Mouse (Mus musculus) adipocyte (in vitro differentiated cells): ENCODE measurements around the gene Paxx.

Experiments
- DNase-seq: peaks from one replicate; pipeline ENCODE4 v3.0.0-alpha.2; 2016; ENCODE audit warnings: low spot score

The Paxx gene

DNA sequence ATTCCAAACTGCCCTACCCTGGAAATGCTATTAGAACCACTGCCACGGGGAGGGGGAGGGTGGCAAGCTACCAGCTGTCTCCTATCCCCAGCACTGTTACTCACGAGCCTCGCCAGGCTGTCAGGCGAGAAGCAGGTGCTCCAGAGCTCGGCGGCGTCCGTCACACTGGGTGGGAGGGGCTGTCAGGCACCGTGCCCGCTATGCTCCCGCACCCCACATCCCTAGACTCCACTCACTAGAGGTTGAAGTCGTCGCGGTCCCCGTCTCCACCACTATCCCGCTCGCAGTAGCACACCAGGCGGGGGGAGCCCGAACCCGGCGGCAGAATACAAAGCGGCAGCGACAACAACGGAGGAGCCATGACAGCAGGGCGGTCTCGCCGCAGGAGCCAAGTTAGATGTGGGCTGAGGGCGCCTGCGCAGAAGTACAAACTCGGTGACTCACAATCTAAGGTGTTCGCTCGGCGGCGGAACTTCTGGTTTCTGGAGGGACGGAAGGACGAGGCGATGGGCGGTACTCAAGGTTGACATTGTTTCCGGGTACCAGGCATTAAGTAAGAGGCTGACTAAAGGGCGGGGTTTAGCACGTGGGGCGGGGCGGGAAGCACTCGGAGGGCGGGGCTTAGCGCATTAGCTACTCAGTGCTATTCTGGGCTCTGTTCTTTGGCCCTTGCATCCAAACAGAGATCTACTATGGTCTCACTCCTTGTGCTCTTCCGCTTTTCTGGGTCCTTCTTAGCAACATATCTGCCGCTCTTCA is at the start of gene Paxx:
Paxx (minus strand) TSS at position 544 of the 759 bp plus-strand sequence.
- DNase-seq, result peak; percentile 96

DNA sequence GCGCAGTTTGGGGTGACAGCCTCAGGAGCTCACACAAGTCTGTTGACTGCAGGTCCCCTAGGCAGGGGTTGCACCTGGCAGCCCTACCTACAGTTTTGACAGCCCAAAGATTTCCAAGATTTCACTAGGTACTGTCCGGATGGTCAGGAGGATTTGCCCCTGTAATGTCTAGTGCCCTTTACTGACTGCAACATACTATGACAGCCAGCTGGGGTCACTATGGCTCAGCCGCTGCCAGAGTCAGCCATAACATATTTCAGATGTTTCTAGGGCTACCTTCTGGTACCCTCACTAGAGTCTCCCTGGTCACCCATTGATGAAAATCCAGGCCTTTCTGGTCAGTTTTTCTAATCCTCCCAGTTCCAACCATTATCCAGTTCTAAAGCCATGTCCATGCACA is 49.0 kb upstream of the Paxx start:
- peak; percentile 35 for DNase-seq

DNA sequence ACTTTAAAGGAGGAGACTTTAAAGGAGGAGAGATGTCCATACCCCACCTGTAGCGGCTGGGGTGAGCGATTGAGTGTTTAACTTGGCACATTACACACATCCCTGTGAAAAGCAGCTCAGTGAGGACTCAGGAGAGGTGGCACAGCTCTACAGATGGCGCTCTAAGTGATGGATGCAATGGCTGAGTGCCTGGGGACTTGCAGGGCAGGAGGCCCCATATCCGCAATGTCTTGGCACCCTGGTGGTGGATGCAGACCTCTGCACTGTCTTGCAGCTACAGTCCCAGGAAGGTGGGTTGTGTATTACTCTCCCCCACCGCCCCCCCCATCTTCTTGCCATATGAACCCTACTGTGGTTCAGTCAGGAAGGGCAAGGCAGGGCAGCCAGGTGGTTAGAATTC is 46.1 kb upstream of the Paxx start:
- no peak for DNase-seq

DNA sequence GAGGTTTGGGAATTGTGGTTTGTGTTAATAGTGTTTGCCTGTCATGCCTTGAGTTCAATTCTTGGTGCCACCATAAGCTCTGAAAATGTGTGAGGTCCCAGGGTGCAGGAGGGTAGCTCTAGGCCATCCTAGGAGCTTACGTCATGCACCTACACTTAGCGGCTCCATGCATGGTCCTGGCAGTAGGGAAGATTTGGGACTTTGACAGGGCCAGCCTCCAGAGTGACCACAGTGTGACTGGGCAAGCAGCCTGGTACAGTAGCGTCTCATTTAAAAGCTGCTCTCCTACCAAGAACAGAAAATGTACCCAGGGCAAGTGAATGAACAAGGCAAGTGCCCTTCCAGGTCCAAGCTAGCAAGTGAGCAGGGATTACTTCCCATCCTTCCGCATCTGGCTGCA is 45.0 kb upstream of the Paxx start:
- DNase-seq, result no peak

DNA sequence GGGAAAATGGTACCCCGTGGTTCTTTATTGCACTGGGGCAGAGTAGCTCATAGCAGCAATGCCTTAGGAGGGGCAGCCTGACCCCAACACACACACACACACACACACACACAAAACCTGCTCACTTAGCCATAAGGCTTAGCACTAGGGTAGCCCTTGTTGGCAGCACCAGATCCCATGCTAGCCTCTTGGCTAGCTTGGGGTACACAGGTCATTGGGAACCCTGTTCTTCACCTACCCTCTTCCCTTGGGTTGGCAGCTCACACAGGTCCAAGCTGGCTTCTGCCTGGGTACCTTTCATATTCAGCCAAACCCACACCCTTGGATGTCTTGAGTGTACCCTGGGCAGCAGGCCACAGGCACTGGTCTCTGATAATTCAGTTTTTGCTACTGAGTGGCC is 44.1 kb upstream of the Paxx start:
- no peak for DNase-seq

DNA sequence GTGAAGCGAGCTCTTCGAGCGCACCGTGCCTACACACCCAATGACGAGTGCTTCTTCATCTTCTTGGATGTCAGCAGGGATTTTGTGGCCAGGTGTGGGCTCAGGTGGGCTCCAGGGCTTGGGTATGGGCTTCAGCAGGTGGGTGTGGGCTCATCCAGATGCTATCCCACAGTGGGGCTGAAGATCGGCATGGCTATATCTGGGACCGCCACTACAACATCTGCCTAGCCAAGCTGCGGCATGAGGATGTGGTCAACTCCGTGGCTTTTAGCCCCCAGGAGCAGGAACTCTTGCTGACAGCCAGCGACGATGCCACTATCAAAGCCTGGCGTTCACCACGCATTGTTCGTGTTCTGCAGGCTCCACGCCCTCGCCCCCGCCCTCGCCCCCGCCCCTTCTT is 43.6 kb upstream of the Paxx start:
- no peak for DNase-seq

DNA sequence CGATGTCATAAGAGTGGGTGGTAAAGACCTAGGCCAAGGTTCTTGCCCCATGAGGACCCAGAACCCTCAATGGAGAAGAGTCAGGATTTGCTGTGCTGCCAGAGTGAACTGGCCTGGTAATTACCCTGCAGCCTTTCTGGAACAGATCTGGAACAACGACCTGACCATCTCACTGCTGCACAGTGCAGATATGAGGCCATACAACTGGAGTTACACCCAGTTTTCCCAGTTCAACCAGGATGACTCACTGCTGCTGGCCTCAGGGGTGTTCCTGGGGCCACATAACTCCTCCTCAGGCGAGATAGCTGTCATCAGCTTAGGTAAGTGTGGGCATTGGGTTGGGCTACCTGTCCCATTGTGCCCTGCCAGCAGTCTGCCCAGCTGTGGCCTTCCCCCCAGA is 41.8 kb upstream of the Paxx start:
- no peak for DNase-seq

DNA sequence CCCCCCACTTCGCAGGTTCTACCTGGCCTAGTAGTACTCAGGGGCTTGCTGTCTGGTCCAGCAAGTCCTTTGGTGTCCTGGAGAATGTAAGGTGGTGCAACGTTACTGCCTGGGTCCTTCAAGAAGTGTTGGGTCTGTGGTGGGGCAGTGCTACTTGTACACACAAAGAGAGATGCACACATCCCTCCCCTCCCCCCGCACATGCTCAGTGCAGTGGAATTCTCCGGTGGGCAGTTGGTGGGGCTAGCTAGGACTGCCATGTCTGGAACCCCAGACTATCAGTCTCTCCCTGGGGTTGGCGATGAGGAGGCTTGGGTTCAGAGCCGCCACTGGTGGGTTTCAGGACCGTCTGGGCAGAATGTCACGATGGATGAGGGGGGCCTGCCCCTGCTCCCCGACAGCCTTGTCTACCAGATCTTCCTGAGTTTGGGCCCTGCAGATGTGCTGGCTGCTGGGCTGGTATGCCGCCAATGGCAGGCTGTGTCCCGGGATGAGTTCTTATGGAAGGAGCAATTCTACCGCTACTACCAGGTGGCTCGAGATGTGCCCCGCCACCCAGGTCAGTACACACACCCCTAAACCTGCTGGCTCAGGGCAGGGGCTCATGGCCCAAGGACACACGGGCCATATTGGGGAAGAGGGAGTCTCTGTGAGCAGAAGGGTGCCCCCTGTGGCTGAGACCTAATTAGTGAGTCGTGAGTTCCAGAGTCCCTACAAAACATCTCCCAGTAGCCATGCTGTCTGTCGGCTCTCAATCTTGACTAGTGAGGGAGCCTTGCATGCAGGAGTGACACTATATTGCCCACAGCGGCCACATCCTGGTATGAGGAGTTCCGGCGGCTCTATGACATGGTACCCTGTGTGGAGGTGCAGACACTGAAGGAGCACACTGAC is 40.9 kb upstream of the Paxx start, which contains the start of gene C8g:
C8g (minus strand) TSS at position 127 of the 894 bp plus-strand sequence.
- no peak for DNase-seq

DNA sequence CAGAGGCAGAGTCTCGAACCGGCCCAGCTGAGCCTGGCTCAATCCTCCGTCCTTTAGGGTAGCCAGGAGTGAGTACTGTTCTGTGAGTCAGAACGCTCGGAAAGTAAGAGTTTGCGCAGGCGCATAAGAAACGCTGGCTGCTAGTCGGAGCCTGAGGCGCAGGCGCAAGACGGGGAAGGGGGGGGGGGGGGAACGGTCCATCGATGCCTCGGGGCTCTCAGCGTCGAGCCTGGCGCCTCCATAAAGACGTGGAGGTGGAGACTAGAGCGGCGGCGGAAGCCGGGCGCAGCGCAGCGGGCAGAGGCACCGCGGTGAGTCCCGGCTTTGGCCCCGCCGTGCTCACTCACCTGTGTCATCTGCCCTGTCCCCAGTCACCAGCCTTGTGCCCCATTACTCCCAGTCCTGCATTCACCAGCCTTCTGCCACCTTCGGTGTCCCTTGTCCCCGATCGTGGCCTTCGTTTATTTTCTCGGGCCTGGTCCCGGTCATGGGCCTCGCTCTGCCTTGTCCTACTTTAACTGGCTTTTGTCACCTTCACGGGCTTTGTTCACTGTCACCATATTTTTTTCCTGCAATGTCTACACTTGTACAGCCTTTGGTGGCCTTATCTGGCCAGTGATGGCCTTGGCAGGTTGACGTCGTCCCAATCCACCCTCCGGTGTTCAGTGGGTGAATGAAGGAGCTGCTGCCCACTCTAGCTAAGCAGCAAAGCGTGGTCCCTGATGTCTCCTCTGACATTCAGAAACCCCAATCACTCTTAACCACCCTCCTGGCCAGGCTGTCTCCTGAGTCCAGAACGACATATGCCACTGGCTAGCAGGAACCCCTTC is 39.9 kb upstream of the Paxx start, which contains the start of gene Fbxw5:
Fbxw5 (plus strand) TSS at position 175 of the 830 bp plus-strand sequence.
- DNase-seq, result peak; percentile 94

DNA sequence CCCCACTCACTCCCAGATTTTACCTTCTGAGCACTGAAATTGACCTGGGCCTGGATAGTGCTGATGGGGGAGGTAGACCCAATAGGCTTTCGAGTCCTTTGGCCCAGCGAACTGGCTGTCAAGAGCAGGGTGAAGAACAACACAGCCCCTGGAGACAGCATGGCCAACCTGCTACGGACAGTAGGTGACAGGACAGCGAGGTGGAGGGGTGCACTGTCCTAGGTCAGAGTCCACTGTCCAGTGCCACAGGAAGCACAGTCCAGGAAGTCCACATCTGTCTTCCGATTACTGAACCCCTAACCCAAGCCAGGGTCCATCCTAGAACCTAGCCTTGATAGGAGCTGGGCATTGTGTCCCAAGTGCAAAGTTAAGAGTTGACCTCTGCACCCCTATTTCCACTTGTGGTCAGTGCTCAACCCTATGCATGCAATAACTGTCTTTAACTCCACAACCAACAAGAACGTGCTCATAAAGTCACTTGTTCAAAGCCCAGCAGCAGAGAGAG is 39.2 kb upstream of the Paxx start:
- no peak for DNase-seq

DNA sequence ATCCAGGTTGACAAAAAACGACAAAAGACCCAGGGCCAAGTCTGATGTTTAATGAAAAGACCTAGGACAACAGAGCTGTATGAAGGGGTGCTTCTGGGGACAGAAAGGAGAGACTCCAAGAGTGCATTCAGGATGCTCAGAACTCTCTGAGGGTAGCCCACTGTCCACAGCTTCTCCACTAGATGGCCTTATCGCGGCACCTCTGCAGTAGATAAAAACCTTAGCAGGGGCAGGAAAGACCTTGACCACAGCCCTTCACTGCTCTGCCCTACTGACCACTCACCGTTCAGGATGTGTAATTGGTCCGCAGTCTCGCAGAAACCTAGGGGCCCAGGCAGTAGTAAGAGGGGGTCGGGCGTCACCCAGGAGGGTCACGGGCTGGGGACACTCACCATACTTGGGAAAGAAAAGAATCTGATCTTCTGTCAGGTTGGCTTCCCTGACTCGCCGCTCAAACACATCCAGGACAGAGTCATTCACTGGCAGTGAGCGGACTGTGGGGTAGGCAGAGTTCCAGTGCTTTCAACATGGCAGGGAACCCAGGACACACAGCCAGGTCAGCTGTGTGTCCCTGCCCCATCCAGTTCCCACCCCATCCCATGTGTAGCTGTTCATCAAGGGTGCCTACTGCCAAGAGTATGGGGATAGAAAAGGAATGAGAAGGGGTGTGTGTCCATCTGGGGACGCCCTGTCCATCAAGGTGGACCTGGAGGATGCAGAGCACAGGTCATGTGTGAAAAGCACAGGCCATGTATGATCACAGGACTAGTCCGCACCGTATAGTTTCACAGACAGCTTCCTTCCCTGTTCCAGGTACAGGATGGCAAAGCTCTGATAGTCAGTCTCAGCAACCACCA is 38.0 kb upstream of the Paxx start:
- no peak for DNase-seq

DNA sequence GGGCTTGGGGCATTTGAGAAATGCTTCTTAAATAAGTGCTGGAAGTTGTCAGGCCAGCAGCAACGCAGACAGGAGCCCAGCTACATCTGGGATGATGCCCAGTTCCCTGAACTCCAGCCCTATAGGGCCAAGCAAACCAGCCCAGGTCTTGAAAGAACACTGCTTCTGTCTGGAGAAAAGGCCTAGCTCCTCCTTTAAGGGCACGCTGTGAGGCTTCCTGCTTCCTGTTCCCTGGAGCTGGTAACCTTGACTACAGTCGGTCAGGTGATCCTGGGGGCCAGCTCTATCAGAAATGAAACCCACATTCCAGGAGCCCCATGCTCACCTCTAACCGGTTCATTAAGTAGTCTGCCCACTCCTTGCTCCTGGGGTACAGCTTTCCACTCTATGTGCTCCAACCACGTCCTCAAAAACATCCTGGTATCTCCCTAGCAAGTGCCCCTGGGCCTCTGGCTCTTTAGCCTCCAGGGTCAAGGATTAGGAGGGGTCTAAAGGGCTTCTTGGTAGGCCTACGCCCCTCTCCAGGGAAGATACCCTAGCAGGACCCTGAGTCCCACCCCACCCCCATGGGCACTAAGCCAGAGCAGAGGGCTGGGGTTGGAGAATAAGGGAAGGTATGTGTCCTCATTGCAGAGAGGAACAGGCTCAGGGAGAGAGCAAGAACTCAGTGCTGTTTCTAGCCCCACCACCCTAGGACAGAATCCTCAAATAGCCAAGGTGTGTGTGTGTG is 37.1 kb upstream of the Paxx start:
- DNase-seq, result peak; percentile 48

DNA sequence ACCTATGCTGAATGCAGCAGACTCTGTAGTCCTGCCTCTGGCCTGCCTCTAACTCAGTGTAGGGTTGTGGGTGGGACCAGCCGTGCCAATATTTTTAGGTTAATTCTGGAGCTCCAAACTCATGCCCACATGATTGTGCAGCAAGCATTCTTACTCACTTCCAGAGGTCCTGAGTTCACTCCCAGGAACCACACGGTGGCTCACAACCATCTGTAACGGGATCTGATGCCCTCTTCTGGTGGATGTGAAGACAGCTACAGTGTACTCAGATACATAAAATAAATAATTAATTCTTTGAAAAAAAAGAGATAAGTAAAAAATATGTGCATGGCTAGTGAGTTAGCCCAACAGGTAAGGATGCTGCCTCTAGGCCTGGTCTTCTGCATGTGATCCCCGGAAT is 35.6 kb upstream of the Paxx start:
- DNase-seq, result peak; percentile 66

DNA sequence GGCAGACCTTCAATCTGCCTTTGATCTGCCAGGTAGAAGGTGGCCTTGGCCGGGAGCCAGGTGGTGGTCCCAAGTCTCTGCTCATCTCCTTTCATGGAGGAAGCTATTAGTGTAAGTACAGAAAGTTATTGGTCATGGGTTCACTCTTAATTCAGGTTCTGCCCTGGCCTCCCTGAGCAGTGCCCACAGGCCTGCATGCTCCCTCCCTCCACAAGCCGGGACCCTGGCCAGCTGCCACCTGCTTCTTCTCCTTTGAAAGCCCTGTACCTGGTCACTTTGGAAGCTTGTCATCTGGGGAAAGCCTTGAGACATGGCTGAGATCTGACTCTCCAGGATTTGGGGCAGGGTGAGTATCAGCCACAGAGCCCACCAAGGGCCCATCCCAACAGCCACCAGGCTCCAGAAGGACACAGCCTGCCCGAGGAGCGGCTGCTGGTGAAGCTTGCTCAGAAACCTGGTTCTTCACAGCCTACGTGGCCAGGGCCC is 32.6 kb upstream of the Paxx start, which contains the start of gene Lcn12:
Lcn12 (minus strand) TSS at position 436 of the 486 bp plus-strand sequence.
- no peak for DNase-seq

DNA sequence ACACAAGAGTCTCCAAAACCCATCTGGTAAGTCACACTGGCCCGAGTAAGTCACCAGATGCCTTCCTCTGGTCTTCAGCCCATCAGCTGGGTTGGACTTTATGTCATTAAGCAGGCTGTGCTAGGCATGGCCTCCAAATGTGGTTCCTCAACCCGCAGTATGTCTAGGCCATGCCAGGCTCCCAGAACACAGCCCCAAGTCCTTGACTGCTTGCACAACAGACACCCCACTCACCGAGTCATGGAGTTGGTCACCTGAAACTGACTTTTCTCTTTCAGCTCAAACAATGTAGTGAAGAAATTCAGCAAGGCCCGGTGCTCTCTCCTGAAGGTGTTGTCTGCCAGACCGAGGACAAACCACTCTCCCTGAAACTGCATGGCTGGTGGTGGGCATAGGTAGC is 32.1 kb upstream of the Paxx start:
- no peak for DNase-seq

DNA sequence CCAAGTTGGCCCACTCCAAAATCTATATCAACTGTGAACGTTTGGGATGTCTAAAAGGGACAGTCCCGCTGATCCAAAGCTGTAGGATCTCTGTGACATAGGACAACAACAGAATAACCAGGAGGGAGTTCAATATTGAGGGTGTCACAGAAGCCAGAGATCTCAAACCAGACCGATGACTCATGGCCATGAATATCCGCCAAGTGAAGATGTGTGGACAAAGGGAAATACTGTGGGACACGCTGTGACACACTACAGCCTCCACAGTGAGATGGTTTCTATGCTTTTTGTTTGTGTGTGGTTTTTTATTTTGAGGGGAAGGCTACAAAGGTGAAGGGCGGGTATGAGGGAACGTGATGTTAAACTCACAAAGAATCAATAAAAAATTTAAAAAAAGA is 27.8 kb upstream of the Paxx start:
- DNase-seq, result peak; percentile 61

DNA sequence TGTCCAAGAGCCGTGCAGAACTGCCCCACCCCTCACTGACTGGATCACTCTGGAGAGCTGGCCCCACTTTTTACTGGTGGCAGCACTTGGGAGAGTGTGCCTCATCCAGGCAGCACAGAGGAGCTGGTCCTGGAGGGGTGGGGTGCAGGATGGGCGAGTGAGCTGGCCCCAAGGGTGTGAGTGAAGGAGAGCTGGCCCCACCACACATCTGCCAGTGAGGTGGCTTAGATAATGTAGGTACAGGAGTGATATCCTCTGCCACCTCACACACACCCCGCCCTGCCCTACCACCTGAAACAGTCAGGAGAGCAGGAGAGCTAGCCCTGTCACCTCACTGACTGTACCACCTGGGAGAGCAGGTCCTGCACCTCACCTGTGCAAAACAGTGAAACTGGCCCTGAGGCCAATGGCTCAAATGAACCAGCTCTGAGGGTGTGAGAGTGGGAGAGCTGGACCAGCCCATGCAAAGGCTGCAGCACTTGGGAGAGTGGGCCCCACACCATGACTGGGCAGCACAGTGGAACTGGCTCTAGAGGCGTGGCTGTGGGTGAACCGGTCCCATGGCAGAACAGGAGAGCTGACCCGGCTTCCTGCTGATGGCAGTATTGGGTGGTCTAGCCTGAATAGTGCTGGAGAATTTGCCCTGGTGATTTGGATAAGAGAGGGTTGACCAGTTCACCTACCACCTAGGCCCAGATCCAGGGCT is 27.2 kb upstream of the Paxx start:
- no peak for DNase-seq

DNA sequence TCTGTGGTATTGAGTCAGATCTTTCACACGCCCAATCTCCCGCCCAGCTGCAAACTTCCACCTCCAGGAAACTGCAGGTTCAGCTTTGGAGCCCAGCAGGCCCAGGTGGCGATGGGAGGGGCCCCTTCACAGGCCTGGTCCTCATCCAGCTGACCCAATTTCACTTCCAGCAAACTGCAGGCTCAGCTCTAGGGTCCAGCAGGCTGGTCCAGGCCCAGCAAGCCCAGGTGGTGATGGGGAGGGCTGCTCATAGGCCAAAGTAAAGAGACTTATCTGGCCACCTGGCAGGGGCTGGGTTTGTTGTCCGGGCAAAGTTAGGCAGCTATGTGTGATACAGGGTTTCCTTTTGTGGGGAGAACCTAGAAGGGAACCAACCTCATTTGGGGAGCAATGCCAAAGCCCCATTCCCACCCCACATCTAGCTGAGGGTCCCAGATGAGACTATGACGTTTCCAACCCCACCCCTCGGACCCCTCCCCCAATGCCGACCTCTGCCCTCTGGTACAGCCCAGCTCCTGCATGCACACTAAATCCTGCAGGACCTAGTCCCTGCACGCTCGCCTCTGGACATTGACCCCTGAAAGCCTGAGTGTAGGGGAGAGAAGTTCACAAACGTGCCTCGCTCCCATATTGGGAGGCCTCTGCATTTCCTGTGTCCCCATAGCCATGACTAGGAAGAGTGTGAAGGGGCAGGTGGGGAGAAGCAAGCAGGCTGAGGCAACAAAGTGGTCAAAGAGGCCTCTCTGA is 24.2 kb upstream of the Paxx start:
- no peak for DNase-seq

DNA sequence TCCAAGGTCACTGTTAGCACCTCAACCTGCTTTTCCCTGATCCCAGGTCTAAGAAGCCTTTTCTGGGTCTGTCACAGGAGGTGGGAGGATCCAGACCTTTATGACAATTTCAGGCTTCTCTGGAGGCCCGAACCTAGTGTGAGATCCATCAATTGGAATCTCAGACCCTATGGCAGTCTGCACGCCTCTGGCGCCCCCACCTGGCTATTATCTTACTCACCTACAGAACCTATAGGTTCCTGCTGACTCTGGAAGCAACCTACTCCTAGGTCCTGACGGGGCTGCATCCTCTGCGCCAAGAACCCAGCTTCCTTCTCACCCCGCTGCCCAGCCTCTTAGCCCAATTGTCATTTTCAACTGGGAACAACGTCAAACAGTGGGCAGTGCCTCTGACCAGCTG is 22.1 kb upstream of the Paxx start:
- peak; percentile 58 for DNase-seq
